Mouse (Mus musculus): Measurements from ENCODE around the gene Usp7.

The Usp7 gene

GRCm38 (mm10) chr16:8643855-8644254 is 148.3 kb downstream of the Usp7 start:
- no peak for DNase-seq (ENCODE audit: inconsistent ontology term)
